In the genomic region with DNA sequence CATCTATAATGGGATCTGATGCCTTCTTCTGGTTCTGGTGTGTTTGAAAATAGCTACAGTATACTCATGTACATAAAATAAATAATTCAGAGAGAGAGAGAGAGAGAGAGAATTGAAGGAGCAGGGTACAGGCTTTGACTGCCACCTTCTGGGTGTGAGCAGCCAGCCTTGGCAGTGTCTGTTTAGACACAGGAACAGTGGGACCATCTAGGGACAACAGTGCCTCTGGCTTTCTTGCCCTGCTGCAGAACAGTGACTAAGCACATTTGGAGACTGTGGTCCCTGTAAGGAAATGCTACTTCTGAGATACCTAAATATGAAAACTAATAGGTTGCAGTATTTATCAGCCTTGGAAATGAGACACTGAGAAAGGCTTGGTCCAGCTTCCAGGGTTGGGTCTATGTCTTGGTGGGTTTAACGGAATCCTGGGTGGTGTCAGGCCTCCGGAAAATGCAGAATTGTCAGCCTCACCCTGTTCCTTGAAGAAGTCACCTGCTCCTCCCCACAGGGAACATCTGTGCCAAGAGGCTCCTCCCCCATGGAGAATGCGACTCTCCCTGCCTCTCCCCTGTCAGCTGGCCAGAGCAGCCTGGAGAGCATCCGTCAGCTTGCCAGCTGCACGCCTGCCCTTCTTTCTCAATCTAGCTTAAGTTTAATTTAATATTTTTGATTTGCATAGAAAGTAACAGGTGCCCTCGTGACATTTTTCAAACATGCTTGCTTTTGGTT, we compare ENCODE assay signal across 8 mouse cellular contexts. TPM values are rescaled to one million over a fixed set of nuclear protein-coding genes. Genes with fewer than 3 reads are reported as not detected.
DNase-seq lines count a peak whose midpoint lies in the region; ATAC-seq lines count a peak whose summit lies in the region.

No protein-coding gene starts in this region.

- DNase-seq in adrenal gland, adult (ENCODE audit: inconsistent age in 2 of 2, low spot score in 1 of 2), result peak; percentile 41 to 62
- no peak for DNase-seq in adrenal gland, postnatal 4 days (ENCODE audit: low spot score in 2 of 2)
- DNase-seq in A20 (ENCODE audit: low read depth, low spot score), result peak; percentile 69
- DNase-seq in kidney, postnatal 36 days, result peak; percentile 49 to 56
- DNase-seq in B cell, adult 2 months, result no peak
- no peak for DNase-seq in cerebellum, postnatal 25 days
- no peak for DNase-seq in cerebellum, postnatal 36 days

- ATAC-seq in erythroblast, adult 5-6 weeks (replicated peaks; ENCODE audit: low FRiP score, poor library complexity, severe bottlenecking), result peak; percentile 70

RNA-seq across cellular contexts. Expression of a gene that starts 8.4 kb away (rescaled TPM):
- total RNA-seq in adrenal gland, postnatal 4 days (2021), result 10 to 100 TPM; 15.2 to 18.9 TPM
- total RNA-seq in erythroblast, adult 5-6 weeks (2015; ENCODE audit: low replicate concordance), result 5.0 and 6.3 TPM in 2 replicates
- total RNA-seq in erythroblast, adult 5-6 weeks (2017; ENCODE audit: low replicate concordance), result 1.6 and 4.3 TPM in 2 replicates

RNA-seq across cellular contexts. Expression of a gene that starts 45.2 kb away (rescaled TPM):
- 1 to 10 TPM; 1.3 to 4.4 TPM for total RNA-seq in adrenal gland, postnatal 4 days (2021)
- not detected in 2 replicates for total RNA-seq in erythroblast, adult 5-6 weeks (2015; ENCODE audit: low replicate concordance)
- total RNA-seq in erythroblast, adult 5-6 weeks (2017; ENCODE audit: low replicate concordance), result 0.43 TPM in 1 of 2 replicates, not detected in the other

RNA-seq across cellular contexts. Expression of a gene that starts 49.8 kb away (rescaled TPM):
- 100 to 1,000 TPM; 311 to 322 TPM for total RNA-seq in adrenal gland, postnatal 4 days (2021)
- 101 and 131 TPM in 2 replicates for total RNA-seq in erythroblast, adult 5-6 weeks (2015; ENCODE audit: low replicate concordance)
- total RNA-seq in erythroblast, adult 5-6 weeks (2017; ENCODE audit: low replicate concordance), result 103 and 130 TPM in 2 replicates

Comparison
In these comparisons a context has a peak if more than half of its experiments do, and no peak if none do; other contexts are left out.
1. DNase-seq: peak in adrenal gland, adult (2 of 2), A20 (single experiment) and kidney, postnatal 36 days (2 of 2); none in adrenal gland, postnatal 4 days (0 of 2), B cell, adult 2 months (0 of 2), cerebellum, postnatal 25 days (0 of 2) and cerebellum, postnatal 36 days (0 of 2).